Mouse (Mus musculus): ENCODE data around the gene Hap1. TPM values are rescaled to one million over a fixed set of nuclear protein-coding genes. Genes with fewer than 3 reads are reported as not detected.
"Not testable (repeated sequence)": the region's sequence is repeated elsewhere in the genome, so short reads cannot be mapped to it uniquely, and the experiment has no call there.

Gene Hap1
- total RNA-seq, 2 experiments from 2014 or later, result not detected

DNA sequence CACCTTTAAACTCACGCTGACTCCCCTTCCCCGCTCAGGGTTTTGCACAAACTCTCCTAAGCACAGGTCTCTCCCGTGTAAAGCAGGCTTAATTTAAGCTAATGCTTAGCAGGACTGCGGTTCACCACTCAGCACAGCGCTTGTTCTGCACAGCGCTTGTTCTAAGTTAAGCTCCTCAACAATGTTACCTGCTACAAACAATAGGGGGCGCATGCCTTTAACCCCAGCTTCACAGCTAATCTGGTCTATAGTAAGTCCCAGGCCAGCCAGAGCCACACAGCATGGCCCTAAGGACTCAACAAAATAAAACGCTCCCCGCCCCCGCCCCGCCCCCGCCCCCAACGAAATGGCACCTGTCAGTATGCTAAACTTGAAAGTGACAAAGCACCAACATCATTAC is 5.1 kb upstream of the Hap1 start:
- not testable (repeated sequence) for ATAC-seq (replicated peaks; ENCODE audit: low FRiP score, poor library complexity, severe bottlenecking)

DNA sequence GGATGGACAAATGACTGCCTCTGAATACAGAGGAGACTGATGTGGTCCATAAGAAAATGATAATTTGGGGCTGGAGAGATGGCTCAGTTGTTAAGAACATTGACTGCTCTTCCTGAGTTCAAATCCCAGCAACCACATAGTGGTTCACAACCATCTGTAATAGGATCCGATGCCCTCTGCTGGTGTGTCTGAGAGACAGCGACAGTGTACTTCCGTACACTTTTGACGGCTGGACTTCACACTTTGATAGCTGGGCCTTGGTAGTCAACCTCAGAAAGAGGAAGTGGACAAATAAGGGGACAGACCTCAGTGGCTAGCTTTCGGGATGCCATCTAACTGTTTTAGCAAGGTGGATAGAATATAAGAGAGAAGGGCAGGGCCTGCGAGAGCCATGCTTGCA is 4.2 kb upstream of the Hap1 start:
- ATAC-seq (replicated peaks; ENCODE audit: low FRiP score, poor library complexity, severe bottlenecking), result no peak

DNA sequence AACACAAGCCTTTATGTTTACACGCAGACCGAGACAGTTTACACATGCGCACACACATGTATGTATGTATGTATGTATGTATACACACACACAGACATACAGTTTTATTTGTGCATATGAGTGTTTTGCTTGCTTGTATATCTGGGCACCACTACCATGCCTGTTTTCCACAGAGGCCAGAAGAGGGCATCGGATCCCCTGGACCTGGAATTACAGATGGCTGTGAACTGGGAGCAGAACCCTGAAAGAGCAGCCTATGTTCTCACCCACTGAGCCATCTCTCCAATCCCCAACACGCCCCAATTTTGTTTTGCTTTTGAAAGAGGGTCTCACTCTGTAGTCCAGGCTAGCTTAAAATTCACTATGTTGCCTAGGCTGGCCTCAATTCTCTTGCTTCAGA is 1.5 kb upstream of the Hap1 start:
- ATAC-seq (replicated peaks; ENCODE audit: low FRiP score, poor library complexity, severe bottlenecking), result no peak

DNA sequence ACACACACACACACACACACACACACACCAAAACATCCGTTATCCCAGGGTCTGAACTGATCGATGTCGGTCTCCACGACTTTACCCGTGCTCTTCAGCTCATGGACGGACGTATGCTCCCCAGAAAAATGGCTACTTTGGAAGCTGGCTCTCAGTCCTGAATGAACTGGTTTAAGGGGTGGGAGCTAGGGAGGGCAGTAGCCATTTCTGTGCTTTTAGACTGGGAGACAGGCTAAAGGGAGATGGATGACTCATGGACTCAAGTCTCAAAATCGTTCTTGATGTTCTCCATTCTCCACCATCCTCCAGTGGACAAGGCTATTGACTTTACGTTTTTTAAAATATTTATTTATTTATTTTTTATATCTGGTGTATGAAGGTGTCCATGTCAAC is 887 bp upstream of the Hap1 start:
- no peak for ATAC-seq (replicated peaks; ENCODE audit: low FRiP score, poor library complexity, severe bottlenecking)

DNA sequence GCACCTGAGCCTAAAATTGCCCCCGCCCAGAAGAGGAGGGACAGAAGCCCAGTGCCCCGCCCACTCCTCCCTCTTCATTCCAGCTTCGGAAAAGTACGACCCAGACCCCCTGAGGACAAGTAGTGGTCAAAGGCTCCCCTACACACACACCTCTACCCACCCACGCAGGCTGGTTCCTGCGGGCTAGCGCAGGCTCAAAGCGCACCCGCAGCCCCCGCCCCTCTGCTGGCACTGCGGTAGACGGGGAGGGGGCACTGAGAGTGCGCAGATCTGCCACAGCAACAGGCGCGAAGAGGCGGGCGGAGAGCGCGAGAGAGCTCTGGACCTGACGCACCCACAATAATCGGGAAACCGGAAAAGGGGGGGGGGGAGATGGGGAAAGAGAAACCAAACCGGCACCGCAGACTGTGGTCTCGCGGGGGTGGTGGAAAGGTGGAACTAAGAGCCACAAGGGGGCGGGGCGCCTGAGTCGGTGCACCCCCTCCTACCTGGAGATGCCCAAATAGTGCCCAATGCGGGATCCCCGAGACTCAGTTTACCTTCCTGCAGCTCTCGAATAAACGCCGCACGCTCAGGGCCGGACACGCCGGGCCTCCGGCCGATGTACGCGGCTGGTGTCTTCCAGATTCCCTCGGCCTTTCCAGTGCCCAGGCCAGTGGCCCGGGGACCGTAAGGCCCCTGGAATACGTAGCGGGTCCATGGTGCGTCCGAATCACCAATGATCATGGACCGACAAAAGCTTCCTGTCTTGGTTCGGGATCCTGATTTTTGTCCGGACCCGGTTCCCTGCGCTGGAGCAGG is 577 bp downstream of the Hap1 start:
- no peak for ATAC-seq (replicated peaks; ENCODE audit: low FRiP score, poor library complexity, severe bottlenecking)

DNA sequence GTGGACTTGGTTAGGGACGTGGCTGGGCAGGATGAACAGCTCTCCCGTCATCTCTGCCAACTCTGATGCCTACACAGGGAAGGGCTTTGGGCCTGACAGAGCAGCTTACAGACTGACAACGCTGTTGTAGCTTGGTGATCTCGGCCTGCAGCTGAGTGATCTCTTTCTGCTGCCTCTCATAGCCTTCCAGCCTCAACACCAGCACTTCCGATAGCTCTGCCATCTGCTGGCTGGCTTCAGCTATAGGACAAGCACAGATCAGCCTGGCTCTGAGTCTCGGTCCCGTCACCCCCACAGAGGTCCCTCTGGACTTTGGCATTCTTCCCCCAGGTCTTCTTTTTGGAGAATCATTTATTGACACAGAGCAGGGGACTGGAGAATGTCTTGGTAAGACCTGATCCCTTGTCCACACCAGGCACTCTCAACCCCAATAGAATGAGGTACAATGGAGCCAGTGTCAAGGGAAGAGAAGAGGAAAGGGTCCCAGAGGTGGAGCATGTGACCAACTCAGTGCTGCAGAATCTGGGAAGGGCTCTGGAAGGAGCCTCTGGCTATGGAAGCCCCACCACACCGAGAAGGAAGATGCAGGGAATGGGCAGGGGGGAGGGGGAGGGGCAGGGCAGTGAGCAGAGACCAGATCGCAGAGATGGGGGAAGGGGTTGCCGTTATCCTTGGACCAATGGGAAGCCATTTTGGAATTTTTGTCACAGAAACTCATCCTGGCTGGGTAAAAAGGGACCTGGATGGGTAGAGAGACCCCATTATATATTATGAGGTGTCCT is 3.7 kb downstream of the Hap1 start:
- ATAC-seq (replicated peaks; ENCODE audit: low FRiP score, poor library complexity, severe bottlenecking), result no peak

DNA sequence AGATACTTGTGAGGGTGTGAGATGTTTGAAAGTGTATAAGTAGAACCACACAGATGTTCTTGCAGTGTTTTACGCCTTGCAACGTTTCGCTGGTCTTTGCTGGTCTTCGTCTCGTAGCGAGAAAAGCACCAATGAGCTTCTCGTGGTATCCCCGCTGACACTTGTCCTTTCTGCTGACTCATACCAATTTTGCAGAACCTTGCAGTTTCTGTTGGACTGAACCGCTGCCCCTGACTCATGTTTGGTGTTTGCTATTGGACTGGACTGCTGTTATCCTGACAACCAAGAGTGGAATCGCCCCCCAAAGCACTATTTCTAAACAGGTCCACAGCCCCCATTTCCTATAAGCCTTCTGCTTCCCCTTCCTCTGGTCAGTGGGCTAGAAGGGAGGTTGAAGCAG is 11.7 kb downstream of the Hap1 start:
- no peak for ATAC-seq (replicated peaks; ENCODE audit: low FRiP score, poor library complexity, severe bottlenecking)

DNA sequence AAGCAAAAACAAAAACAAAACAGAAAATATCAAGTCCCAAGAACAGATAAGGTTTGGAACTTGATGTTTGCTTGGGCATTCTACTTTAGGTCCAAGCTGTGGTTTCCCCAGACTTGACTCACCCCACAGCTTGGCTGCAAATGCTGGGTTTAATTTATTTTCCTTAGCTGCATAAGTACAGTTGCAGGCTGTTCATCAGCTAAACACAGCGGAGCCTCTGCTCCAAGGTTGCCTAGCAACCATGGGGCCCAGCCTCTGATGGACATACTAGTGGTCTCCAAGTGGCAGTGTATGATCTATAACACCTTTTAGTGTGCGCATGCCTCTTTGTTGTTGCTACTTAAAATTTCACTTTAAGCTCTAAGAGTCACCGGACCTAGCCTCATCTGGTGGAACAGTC is 20.2 kb downstream of the Hap1 start:
- no peak for ATAC-seq (replicated peaks; ENCODE audit: low FRiP score, poor library complexity, severe bottlenecking)

DNA sequence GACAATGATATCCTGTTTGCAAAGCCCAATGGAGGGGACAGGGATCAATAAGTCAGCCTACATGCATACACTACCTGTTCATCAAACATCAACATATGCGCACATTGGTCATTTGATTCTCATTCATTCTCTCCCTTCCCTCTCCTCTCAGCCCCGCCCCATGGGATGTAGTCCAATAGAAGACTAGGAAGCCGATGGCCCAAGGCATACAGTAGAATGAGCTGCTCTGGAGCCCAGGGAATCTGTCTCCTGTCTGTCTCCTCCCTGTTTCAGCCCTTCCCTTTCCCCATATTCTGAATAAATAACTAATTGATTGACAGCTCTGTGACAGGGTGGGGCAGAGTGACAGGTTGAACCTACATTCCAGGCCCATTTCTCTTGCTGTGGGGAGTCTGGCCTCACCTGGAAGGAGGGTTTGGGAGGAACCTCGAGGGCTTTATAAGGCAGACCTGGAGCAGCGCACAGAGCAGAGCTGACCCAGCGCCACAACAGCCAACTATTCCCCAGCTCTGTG is 21.9 kb downstream of the Hap1 start, which contains the start of gene Gast:
Gene Gast (plus strand): TSS at position 464 of the 514 bp plus-strand sequence.
- no peak for ATAC-seq (replicated peaks; ENCODE audit: low FRiP score, poor library complexity, severe bottlenecking)

DNA sequence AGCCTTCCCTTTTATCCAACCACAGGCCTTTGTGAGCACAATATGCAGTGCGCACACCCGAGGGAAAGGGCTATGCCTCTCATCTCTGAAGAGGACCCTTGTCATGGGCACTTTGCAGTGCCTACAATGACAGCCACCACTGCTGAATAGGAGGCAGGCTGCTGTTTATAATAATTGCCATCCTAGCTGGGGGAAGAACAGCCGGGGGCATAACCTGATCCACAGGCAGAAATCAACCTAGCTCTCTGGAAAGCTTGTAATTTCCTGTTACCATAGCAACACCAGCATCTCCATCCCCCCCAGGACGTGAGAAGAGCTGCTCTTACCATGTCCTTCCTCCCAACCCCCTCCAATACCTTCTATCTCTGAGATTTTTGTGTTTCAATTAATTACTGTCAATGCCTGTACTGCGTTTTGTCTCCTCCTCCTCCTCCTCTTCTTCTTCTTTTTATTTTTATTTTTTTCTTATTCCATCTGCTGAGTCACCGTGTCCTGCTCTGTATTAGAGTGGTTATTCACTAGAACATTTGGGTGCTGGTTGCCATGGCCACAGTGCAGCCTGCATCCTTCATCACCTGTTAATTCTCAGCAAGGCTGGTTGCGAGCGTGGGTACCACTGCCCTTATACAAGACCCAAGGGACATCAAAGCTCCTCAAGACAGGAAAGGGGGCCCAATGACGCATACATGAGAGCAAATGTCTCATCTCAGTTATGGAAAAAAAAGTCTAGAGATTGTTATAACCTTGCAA is 23.0 kb downstream of the Hap1 start:
- ATAC-seq (replicated peaks; ENCODE audit: low FRiP score, poor library complexity, severe bottlenecking), result no peak

DNA sequence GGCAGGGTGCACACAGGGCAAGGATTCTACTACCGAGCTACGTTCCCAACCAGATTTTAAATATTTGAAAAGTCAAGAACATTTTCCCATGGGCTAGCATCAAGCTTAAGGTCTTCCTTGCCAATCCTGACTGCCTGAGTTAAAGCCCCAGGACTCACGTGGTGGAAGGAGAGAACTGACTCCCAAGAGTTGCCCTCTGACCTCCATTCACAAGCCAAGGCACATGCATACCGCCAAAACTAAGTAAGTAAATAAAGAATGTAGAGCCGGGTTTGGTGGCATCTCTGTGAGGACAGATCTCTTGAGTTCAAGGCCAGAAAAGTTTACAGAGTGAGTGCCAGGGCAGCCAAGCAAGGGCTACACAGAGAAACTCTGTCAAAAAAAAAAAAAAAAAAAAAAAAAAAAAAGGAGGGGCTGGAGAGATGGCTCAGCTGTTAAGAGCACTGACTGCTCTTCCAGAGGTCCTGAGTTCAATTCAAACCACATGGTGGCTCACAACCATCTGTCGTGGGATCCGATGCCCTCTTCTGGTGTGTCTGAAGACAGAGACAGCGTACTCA is 25.0 kb downstream of the Hap1 start:
- not testable (repeated sequence) for ATAC-seq (replicated peaks; ENCODE audit: low FRiP score, poor library complexity, severe bottlenecking)

DNA sequence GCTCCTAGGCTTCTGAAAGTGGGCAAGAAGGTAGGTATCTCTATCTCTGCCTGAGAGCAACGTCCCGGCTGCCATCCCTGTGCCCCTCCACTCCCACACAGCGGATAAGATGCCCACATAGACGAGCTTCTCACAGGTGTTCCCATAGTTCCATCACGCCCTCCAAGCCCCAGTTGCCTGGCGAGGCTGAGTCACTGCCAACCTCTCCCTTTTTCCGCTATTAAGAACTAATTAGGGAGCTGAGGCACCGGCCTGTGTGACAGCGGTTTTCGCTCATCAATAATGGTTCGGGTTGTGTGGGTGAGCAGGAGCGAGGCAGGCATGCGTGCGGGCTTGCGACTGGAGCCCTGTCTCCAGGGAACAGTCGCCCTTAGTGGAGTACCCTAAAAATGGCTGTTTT is 25.7 kb downstream of the Hap1 start:
- no peak for ATAC-seq (replicated peaks; ENCODE audit: low FRiP score, poor library complexity, severe bottlenecking)

DNA sequence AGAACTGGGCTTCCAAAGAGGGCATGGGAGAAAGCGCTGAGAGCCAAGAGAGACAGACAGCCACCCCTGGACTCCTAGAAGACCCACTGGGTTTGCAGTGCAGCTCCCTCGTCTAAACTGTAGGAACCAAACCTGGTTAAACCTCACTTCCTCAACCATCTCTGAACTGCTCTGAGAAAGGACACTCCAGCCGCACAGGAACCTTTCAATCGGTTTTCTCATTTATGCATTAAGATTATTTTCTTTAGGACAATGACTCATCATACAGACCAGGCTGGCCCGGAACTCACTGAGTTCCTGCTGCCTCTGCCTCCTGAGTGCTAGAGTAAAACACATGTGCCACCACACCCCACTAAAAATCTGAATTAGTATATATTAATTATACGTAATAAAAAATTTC is 28.2 kb downstream of the Hap1 start:
- no peak for ATAC-seq (replicated peaks; ENCODE audit: low FRiP score, poor library complexity, severe bottlenecking)

DNA sequence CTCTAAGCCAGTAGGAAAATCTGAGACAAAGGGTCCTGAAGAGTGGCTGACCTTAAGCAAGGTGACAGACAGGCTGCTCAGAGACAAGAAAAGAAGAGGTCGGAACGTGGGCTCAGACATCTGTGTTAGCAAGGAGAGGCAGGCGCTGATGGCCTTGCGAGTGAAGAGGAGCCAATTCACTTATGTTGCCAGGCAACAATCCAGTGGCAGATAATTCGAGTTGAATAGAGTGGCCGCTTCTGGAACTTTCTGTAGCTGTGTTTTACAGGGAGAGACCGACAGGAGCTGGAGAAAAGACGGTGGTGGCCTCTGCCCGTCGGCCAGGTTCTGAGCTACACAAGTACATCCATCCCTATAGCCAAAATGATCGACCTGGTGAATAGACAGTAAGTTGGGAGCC is 28.6 kb downstream of the Hap1 start:
- ATAC-seq (replicated peaks; ENCODE audit: low FRiP score, poor library complexity, severe bottlenecking), result no peak

DNA sequence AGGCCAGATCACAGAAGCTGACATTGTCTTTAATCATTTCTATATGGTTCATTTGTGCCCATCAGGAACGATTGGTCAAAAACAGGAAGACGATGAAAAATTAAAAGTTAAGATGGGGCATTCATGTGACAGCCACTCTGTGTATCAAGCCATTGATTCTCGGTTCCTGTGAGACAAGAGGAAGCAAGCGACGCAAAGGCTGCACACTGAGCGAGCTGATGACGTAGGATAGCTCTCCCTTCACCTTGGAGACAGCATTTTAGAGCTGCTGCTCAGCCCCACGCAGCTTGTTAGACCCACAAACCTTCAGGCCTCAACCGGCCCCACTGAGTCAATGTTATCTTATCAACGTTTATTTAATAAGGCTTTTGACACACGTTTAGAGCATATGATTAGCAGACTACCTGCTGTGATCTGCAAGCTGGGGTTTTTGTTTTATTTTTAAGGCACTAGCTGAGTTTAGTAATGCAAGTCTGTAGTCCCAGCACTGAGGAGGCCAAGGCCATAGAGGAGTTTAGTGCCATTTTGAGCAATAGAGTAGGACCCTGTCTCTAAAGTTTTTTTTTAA is 30.8 kb downstream of the Hap1 start:
- ATAC-seq (replicated peaks; ENCODE audit: low FRiP score, poor library complexity, severe bottlenecking), result no peak

DNA sequence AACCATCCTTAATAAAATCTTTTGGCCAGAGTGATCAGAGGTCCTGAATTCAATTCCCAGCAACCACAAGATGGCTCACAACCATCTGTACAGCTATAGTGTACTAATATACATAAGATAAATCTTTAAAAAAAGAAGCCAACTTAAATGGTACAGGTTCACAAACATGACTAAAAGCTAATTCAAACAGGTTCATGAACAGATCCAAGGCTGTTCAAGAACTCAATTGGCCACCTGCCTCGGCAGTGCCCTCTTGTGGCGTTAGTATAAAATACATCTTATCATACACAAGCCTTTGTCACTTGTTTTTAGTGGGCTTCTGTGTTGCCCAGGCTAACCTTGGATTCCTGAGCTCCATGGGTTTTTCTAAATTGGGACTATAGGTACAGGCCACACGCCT is 32.4 kb downstream of the Hap1 start:
- ATAC-seq (replicated peaks; ENCODE audit: low FRiP score, poor library complexity, severe bottlenecking), result no peak

DNA sequence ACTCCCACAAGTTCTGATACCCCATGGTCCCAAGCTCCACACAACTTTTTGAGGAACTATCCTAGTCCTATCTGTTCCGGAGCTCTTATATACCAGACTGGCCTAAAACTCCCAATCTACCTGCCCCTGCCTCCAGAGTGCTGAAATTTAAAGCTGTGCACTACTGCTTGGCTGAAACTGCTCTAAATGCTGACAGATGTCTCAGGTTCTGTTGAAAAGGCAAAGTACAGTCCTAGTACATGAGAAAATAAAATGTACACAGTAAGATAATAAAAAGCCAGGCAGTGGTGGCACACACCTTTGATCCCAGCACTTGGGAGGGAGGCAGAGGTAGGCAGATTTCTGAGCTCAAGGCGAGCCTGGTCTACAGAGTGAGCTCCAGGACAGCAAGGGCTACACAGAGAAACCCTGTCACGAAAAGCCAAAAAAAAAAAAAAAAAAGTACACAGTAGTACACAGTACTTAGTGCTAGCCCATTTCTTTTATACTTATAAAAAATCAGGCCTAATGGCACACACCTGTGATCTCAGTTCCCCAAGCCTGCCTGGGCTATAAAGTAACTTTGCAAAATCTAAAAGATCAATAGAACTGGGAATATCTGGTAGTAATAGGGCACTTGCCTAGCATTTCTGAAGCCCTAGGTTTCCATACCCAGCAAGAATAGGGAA is 33.2 kb downstream of the Hap1 start:
- no peak for ATAC-seq (replicated peaks; ENCODE audit: low FRiP score, poor library complexity, severe bottlenecking)

DNA sequence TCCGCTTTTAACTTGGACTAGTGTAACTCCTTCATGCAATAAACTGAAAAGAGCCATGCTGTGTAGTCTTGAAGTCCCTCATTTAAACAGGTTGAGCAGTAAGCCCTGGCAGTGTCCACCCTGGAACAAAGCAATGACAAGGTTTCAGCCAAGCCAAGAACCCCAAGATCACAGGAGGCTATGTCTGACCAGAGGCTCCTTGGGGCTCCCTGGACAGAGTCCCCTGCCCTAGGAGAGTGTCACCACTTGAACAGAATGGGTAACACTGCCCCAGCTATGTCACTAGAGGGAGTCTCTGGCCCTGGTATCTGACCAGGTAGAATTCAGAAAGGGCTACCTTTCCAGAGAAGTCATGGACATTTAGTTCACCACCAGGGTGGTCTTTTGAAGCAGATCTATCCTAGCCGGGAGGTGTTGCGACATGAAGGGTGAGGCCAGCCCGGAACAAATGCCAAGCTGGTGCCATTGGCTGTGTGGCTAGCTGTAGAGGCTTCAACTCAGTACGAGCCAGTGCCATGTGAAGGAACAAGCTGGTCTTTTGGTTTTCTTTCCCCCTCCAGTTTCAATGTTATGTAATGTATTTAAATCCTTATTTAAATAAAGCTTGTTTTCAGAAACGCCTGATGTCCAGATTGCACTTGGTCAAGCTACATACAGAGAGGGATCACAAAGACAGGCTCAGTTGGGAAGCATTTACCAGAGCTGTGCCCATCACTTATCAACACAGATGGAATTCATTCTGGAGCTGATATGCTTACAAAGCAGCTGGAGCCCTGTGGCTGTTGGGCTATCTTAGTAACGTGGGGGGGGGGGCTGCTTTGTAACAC is 34.2 kb downstream of the Hap1 start:
- ATAC-seq (replicated peaks; ENCODE audit: low FRiP score, poor library complexity, severe bottlenecking), result not testable (repeated sequence)

Measured in erythroblast, adult 5-6 weeks (primary cell).